Mouse (Mus musculus): ENCODE results near the gene Tet3.

Tet3 gene

GRCm38 (mm10) chr6:83412854-83413401 is 46.0 kb downstream of the Tet3 start:
- no peak for DNase-seq

GRCm38 (mm10) chr6:83412362-83412853 is 46.5 kb downstream of the Tet3 start:
- no peak for DNase-seq

- DNase-seq = no peak
Measured at GRCm38 (mm10) chr6:83411635-83412361, 47.1 kb downstream of the Tet3 start.

- no peak for DNase-seq
Measured at GRCm38 (mm10) chr6:83410046-83410706, 48.7 kb downstream of the Tet3 start.

- DNase-seq = no peak
Measured at GRCm38 (mm10) chr6:83408510-83408909, 50.4 kb downstream of the Tet3 start.

- no peak for DNase-seq
Measured at GRCm38 (mm10) chr6:83405511-83406064, 53.3 kb downstream of the Tet3 start.

- DNase-seq = no peak
Measured at GRCm38 (mm10) chr6:83404571-83404970, 54.3 kb downstream of the Tet3 start.

GRCm38 (mm10) chr6:83403481-83403880 is 55.4 kb downstream of the Tet3 start:
- DNase-seq = no peak

GRCm38 (mm10) chr6:83399790-83400189 is 59.1 kb downstream of the Tet3 start:
- no peak for DNase-seq

GRCm38 (mm10) chr6:83397728-83398127 is 61.2 kb downstream of the Tet3 start:
- no peak for DNase-seq

- peak; percentile 40 for DNase-seq
Measured at GRCm38 (mm10) chr6:83396711-83397110, 62.2 kb downstream of the Tet3 start.

GRCm38 (mm10) chr6:83395544-83396229 is 63.2 kb downstream of the Tet3 start:
- no peak for DNase-seq

- DNase-seq = no peak
Measured at GRCm38 (mm10) chr6:83394122-83394521, 64.8 kb downstream of the Tet3 start.

GRCm38 (mm10) chr6:83392166-83392780 is 66.6 kb downstream of the Tet3 start:
- DNase-seq = peak; percentile 43

GRCm38 (mm10) chr6:83385569-83386090 is 73.3 kb downstream of the Tet3 start:
- DNase-seq = no peak

GRCm38 (mm10) chr6:83381510-83382491 is 77.1 kb downstream of the Tet3 start:
- DNase-seq = peak; percentile 38

- no peak for DNase-seq
Measured at GRCm38 (mm10) chr6:83373704-83374300, 85.1 kb downstream of the Tet3 start.

- no peak for DNase-seq
Measured at GRCm38 (mm10) chr6:83371350-83371749, 87.5 kb downstream of the Tet3 start.

- DNase-seq = no peak
Measured at GRCm38 (mm10) chr6:83370316-83370965, 88.4 kb downstream of the Tet3 start.

GRCm38 (mm10) chr6:83363075-83363474 is 95.8 kb downstream of the Tet3 start:
- DNase-seq = no peak
